Mouse (Mus musculus) frontal cortex, adult 2 months (tissue): ENCODE results near the gene Tsc22d1. TPM values are rescaled to one million over a fixed set of nuclear protein-coding genes. Genes with fewer than 3 reads are reported as not detected.
A peak's percentile ranks its signal among the peaks of the same experiment; 100 is the strongest.

ENCODE experiments used
- DNase-seq, 2 experiments: peaks; one replicate each; pipeline ENCODE4 v3.0.0; 2022; ENCODE audit warnings: low spot score in 1 of 2; ENCODE audit errors: extremely low spot score in 1 of 2
- polyA plus RNA-seq: library from polyadenylated mRNA; depleted of rRNA; stranded (reverse); fragments of >200 nt; gene quantifications from 2 replicates; pipeline ENCODE4 v1.2.3, GENCODE M21; 2012

Tsc22d1 gene
- polyA plus RNA-seq, 1 experiment: 386 TPM

DNA sequence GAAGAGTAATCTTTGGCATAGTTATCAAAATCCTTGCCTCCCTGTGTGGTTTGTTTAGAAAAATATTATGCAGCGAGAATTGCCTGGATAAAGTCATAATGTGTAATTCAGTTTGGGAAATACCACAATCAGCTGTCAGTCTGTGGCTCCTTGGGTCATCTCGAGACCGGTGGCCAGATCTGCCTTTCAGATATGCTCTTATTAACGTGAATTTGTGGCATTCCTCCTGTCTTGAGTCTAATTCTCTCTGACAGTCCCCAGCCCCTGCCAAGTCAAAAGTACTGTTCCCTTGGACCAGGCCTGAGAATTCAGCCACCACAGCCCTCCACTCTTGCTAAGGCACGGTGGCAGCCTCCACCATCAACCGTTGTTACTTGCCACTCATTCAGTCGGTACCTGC, 97.2 kb downstream of the Tsc22d1 start:
- DNase-seq: no peak

DNA sequence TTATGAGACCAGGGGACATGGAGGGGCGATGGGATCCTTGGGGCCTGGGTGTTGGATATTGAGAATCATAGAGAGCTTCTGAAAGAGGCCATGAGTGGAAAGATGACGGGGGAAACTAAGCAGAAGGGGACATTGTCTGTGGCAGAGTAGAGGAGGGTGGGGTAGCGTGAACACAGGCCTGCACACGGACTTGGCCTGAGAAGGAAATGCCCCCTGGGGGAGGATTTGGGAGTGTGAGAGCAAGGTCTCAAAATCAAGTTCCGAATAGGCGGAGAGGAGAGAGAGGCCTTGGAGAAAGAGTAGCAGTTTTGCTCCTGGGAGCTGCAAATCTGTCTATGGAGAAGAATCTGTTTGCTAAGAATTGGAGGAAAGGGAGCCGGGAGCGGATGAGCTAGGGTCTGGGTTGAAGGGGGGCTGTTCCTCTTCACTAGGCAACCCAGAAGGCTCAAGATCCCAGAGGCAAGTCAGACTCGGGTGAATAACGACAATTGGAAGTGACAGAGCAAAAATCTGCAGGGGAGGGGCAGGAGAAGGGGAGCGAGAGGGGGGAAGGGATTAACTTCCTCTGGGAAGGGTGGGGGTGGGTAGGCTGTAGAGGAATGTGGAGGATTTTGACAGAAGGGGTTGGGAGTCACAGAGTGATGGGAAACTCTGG, 98.8 kb downstream of the Tsc22d1 start:
- DNase-seq: no peak

DNA sequence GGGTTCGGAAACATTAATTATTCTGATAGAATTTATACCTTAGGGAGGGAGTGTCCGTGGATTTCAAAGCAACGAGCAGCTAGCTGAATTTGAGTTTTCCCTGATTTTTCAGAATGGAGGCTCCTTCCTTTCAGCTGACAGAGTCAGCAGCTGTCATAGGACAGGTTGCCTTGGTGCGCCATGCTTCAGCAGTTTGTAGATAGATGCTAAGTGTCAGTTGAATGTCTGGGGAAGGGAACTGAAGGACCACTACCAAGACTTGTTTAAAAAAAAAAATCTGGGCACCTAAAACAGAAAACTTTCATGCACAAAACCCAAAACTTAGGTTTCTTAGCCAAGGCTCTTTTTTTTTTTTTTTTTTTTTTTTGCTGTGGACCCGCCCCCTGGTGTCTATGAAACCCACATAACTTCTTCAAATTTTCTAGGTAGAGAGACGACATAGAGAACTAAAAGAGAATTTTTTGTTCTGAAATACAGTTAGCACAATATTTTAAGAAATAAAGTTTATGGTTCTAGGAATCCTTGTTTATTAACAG, 99.4 kb downstream of the Tsc22d1 start:
- no peak for DNase-seq

DNA sequence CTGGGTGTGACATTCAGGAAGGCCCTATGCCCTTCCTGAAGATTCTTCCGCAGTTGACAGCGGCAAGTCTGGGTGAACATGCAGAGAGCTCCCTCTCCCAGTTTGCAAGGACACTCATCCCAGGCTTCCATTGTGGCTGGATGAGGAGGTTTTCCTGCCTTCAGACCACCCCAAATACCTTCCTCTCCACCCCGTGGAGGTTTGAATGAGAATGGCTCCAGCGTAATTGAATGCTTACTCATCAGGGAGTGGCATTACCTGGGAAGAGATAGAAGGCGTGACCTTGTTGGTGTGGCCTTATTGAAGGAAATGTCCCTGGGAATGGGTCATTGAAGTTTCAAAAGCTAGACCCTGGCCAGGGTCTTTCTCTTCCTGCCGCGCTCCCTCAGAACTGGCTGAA, 100.9 kb downstream of the Tsc22d1 start:
- no peak for DNase-seq

DNA sequence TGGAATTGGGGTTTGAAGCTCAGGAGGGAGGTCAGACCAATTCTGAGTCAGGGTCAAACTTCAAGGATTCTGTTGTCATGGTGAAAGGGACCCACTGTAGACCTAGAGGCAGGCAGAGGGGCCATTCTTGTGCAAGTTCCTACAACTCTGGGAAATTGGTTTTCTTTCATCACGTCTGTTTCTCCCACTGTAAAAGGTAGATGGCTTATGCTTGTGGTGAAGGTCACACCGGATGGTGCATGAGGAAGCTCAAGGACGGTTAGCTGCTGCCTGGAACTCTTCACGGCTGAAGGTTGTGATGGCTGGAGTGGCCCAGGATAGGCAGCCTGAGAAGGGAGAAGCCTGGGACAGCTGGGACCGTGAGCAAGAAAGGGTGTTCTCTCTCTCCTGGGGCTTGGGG, 103.5 kb downstream of the Tsc22d1 start:
- no peak for DNase-seq

DNA sequence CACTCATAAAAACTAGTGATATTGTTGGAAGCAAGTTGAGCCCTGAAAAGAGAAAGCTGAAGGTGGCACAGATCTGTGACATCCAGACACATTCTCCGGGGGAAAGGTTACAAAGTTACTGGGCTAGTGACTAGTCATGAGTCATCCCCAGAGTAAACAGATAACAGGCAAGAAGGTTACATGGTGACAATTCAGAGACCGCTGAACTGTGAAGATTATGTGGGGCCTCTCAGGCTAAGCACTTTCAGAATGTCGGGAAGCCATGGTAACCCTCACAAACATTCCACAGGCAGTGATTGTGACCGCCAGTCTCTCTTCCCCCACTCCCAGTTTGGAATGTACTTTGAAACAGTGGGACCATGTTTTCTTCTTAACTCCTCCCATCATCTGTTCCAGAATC, 105.8 kb downstream of the Tsc22d1 start:
- DNase-seq: no peak

DNA sequence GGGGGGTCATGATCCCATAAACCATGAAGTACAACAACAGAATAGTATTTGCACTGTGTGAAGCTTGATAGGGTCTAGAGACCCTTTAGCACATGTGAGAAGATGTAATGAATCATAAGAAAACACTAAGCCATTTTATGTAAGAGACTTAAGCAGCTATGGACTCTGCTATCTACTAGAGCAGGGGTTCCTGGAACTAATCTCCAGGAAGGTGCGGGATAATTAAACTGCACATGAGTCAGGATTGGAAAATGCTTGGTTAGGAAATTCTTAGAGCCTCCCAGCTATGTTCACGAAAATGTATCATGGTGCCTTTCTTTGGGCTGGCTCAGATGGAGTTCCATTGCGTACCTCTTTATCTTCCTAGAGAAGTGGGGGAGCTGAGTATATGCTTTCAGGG, 106.5 kb downstream of the Tsc22d1 start:
- no peak for DNase-seq

DNA sequence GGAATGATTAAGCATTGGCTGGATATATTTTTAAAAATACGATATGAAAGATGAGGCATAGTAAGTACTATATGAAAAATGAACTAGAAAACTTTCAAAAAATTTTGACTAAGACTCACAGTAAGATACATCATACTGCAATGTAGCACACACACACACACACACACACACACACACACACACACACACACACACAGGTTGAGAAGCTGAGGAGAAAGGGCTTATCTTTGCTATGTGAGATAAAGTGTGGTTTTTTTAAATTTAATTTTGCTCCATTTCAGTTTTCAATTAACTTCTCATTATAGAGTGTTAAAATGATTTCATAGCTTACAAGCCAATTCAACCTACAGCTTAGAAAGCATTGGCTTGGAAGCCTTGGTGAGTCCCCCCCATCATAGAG, 108.6 kb downstream of the Tsc22d1 start:
- DNase-seq: no peak

DNA sequence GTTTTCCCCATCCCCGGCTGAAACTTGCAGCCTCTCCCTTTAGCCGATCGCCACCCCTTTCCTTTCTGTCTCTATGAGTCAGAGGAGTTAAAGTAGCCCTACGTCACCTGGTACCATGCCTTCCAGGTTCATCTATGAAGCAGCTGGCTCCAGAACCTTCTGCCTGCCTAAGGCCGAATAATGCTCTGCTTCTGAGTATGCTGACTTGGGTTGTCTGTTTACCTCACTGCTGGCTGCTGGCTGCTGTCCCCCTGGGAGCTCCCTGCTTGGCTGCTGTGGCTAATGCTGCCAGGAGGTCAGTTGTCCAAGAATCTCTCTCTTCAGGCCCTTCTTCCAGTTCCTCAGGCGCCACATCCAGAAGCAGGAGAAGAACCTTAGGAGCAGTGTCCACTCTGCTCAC, 111.7 kb downstream of the Tsc22d1 start:
- no peak for DNase-seq

DNA sequence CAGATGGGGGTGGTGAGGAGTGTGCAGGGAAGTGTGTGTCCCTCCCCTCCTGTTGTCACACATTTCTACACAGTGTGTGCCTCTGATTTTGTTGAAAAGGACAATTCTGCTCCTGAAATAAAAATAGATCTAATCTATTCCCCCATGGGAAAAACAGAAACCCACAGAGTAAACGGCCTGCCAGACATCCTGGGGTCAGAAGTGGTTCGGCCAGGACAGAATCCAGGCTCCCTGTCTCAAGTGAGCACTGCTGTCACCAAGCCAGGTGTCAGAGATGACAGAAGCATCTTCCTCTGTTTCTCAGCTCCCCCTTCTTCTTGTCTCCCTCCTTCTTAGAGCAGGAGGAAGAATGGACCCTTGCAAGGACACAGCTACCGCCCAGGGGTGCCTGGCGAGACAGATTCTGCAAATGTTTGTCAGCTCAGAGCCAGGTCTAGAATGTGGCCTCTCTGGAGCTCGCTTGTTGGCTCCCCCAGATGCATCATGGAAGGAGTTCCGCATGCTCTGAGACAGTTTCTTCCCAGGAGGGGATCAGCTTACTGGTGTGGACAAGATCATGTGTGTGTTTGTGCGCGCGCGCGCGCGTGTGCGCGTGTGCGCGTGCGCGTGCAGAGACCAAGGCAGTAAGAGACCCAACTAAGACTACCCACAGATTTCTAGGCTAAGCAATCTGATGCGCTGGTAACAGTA, 112.4 kb downstream of the Tsc22d1 start:
- DNase-seq: no peak

DNA sequence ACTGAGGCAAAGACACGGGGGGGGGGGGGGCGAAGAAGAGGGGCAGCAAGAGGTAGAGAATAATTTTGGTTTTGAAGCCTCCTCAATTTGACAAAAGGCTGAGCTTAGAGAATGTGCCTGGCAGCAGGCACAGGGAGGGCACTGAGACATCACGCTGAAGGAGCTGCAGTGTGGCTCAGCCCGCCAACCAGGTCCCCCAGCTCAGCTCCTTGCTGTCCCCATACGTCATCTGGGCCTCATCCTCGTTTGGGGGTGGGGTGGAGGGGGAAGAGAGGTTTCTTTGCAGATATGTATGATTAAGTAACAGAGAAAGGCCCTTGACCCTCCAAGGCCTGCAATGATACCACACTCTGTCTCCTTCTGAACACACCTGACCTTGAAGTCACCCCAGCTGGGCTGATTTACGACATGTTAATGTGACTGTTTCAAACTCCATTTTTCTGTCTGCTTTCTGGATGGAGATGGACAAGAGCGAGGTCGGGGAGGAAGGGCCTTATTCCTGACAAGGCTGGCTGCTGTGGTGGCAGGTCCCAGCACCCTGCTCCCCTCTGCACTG, 113.1 kb downstream of the Tsc22d1 start:
- no peak for DNase-seq

DNA sequence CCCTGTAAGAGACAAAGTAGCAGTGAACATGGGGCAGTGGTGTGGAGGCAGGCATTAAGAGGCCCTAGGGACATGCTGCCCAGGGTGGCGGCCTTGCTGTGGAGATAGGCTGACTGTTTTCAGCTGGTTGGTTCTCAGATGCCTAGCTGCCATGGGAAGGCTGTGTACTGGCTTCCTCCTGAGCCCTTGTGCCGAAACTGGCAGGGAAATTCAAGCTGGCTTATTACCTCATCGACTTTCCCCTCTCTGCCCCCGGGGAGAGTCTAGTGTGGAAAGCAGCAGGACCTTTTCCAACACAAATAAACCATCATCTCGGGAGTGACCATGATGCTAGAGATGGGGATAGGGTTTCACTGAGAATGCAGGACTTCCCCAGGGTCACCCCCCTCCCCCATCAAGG, 113.9 kb downstream of the Tsc22d1 start:
- DNase-seq: no peak

DNA sequence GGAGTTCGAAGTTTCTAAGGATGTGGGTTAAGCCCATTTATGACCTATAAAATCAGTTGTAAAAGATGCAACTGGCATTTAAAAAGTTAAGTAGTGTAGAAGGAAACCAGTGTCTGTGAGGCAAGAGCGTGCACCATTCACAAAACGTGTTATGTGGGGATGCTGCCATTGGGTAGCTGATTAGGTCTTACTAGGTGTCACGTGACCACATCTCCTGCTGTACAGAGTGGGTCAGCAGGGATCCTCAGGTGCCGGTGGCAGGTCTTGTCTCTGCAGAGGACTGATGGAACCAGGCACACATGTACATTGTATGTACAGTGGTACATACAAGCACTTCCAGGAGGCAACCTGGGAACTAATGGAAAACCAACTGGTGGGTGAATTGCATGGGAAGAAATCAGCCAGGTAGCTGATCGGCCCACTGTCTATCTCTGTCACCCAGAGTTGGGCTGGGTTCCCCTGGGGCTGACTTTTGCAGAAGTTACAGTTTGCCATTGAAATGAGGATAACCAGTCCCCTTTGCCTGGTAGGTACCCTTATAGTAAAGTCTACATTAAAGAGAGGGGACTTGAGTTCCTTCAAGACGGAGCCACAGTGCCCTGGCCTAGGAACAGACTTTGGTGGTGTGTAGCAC, 116.4 kb downstream of the Tsc22d1 start:
- no peak for DNase-seq

DNA sequence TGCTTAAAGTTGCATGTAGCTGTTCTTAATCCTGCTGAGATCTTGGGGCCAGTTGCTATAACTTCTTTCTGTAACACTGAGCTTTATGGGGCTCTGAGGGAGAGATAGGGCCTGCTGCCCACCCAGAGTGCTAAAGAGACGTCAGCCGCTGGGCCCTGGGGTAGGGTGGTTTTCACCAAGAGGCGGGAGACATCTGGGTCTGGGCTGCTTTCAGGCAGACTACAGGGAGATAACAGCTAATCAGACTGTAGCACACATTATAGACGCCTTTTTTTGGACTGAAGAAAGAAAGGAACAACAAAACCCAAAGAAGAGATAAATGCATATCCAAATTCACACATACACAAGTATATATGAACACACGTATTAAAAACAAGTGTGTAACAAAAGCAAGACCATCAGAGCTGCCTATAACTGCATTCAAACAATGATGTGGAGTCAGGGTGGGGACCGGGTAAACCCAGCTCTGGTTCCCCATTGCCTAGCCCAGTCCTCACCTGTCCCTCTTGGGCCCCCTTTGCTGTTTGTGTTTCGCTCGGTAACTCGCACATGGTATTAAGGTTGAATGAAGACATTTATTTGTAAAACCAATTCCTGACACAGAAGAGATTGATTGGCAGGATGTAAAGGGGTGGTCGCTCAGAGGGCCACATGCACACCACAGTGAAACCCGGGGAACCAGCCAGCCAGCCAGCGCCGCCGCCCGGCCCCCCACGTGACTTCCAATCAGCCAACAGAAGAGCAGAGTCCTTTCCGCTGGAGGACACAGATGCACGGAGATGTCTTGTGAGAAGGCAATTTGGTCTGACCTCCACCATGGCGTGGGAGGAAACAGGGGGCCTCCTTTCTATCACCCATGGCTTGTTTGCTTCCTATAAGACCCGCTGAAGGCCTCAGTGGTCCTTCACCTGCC, 117.8 kb downstream of the Tsc22d1 start:
- no peak for DNase-seq

DNA sequence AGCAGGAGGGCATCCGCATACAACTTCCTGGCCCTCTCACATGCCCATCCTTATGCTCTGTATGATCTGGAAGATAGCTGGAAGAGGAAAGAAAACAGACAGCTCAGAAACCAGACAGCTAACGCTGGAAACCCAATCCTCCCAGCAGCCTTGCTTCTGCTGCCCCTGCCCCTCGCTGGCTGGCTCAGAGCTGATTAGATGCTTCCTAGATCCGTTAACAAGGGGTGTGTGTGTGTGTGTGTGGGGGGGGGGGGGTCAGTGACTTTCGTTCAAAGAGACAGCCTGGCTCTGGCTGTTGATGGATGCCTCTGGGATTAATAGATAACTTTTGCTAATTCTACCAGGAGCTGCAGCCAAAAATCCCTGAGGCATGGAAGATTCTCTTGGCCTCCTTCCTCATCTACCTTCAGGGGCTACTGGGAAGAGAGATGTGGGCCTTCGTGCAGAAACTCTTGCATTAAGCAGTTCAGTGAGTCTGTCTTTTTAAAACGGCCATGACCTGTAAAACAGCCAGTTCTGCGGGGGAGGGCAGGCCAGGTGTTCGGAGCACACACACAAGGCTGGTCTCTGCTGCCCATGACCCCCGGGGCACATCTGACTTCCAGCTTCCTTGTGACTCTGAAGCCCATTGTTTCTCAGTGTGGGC, 118.5 kb downstream of the Tsc22d1 start:
- DNase-seq: no peak

DNA sequence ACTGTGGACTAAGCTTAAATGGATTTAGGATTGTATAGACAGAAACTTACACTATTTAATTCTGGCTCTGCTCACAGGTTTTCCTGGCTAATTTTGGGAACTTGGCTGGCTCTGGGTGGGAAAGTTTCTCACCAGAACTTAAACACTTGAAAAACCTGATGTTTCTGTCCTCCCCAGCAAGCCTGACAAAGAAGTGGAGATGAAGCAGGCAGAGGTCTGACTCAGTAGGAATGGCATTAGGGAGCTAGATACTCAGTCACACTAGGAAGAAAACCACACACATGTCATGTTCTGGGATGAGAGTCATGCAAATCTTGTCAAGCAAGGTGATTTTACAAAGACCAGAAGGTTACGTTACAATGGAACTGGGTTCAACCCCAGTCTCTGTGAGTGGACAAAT, 120.3 kb downstream of the Tsc22d1 start:
- DNase-seq: peak in 1 of 2 experiments; percentile 47

DNA sequence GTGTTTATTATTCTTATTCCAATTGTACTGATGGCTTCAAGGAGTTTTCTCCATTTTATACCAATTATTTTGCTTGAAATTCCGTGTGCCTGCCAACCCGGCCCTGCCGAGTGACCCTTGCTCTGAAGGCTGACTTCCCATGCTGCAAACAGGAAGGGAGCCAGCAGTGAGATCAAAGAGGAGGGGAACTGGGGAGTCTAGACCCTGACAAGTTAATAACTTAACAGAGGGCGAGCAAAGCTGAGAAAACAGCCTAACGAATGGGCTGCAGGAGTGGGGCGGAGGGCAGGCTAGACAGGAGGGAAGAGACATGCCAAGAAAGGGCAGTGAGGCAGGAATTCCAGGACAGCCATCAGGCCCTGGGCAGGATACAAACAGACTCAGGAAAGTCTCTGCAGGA, 122.2 kb downstream of the Tsc22d1 start:
- DNase-seq: no peak

DNA sequence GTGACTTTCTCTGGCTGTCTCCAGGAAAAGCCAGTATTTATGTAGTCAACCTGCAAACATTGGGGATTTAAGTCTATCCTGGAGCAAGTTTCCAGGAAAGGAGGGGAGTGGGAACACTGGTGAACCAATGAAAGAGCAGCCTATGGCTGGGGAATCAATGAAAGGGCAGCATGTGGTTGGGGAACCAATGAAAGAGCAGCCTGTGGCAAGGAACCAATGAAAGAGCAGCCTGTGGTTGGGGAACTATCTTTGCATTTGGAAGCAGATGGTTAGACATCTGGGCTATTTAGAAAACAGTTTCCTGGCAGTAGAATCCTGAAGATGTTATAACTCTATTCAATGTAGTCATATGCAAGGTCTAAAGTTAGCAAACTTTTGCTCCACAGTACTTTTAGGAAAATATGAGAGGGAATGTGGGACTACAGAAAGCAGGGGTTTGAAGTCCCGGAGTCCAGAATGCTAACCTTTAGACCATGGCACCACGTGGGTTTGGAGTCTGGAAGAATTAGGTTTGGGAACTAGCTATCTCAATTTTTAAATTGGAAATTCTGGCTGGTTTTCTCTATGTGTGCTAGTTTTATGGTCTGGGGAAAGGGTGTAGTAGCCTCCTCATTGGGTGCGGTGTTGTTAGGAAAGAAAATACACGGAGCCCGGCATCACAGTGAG, 125.4 kb downstream of the Tsc22d1 start:
- DNase-seq: peak in 1 of 2 experiments; percentile 72

DNA sequence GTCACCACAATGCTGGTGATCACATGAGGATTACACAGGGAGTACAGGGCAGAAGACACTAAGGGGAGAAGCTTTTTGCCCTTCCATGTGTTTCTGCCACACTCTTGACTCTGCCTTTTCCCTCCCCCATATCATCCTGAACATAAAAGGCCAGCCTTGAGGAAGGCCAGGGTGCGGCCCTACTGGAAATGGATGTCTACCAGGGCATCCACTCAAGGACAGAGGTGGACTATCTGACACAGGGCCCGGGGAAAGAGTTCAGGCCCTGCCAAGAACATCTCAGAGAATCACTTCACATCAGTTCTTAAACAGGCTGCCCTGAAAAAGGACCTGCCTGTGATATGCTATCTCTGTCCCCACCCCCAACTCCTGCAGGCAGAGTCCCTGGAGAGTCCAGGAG, 126.6 kb downstream of the Tsc22d1 start:
- DNase-seq: no peak
